Mouse (Mus musculus): Measurements from ENCODE around the gene Dhx30. TPM values are rescaled to one million over a fixed set of nuclear protein-coding genes. Genes with fewer than 3 reads are reported as not detected.

The Dhx30 gene
- total RNA-seq, 2 experiments from 2014 or later: 150 to 157 TPM

- DNase-seq: no peak
- intact Hi-C loops (cut with DNase I): no loop called here
Measured at GRCm38 (mm10) chr9:110051184-110051583, 66.4 kb downstream of the Dhx30 start.

GRCm38 (mm10) chr9:110047857-110048256 is 69.8 kb downstream of the Dhx30 start:
- intact Hi-C loops (cut with DNase I): no loop called here
- DNase-seq: no peak

GRCm38 (mm10) chr9:110047260-110047659 is 70.4 kb downstream of the Dhx30 start:
- intact Hi-C loops (cut with DNase I): no loop called here
- DNase-seq: no peak

- intact Hi-C loops (cut with DNase I): no loop called here
- no peak for DNase-seq
Measured at GRCm38 (mm10) chr9:110045763-110046377, 71.8 kb downstream of the Dhx30 start.

- intact Hi-C loops (cut with DNase I): no loop called here
- DNase-seq: no peak
Measured at GRCm38 (mm10) chr9:110044373-110044772, 73.3 kb downstream of the Dhx30 start.

GRCm38 (mm10) chr9:110038485-110038884 is 79.1 kb downstream of the Dhx30 start:
- no peak for DNase-seq
- intact Hi-C loops (cut with DNase I): no loop called here

GRCm38 (mm10) chr9:110037895-110038294 is 79.7 kb downstream of the Dhx30 start:
- intact Hi-C loops (cut with DNase I): no loop called here
- DNase-seq: no peak

- DNase-seq: no peak
- intact Hi-C loops (cut with DNase I): no loop called here
Measured at GRCm38 (mm10) chr9:110035091-110035490, 82.5 kb downstream of the Dhx30 start.

Other genes starting within 250 kb of the Dhx30 start
- 10 to 100 TPM in 1 of 2 experiments, 1 to 10 TPM in 1; 9.9 to 10.3 TPM for gene Cdc25a, start 242.3 kb downstream of the Dhx30 start, total RNA-seq (2021)
- 100 to 1,000 TPM; 477 to 488 TPM for gene Map4, start 186.4 kb downstream of the Dhx30 start, total RNA-seq (2021)
- gene Smarcc1, start 122 bp downstream of the Dhx30 start, total RNA-seq (2021): 100 to 1,000 TPM; 103 to 118 TPM
- gene Cspg5, start 126.0 kb upstream of the Dhx30 start, total RNA-seq (2021): 100 to 1,000 TPM; 420 to 463 TPM
- 10 to 100 TPM; 12.5 to 19.3 TPM for gene Elp6, start 187.3 kb upstream of the Dhx30 start, total RNA-seq (2021)
- gene Scap, start 215.5 kb upstream of the Dhx30 start, total RNA-seq (2021): 10 to 100 TPM; 96.7 to 99.5 TPM